Mouse (Mus musculus) NIH3T3 (cell line): ENCODE data around the gene Gm49403.
"Not testable (repeated sequence)": the region's sequence is repeated elsewhere in the genome, so short reads cannot be mapped to it uniquely, and the experiment has no call there.

ENCODE experiments used
- DNase-seq: peaks from one replicate; pipeline ENCODE4 v3.0.0-alpha.2; 2012; ENCODE audit warnings: low read depth

Gm49403 gene

GRCm38 (mm10) chr19:8871267-8872186 is 12.2 kb upstream of the Gm49403 start, which contains the start of gene Ubxn1:
Gene Ubxn1, plus strand, starts transcription at chr19:8871496.
- peak; percentile 99 for DNase-seq

GRCm38 (mm10) chr19:8872266-8872840 is 11.4 kb upstream of the Gm49403 start:
- DNase-seq, result peak; percentile 37

GRCm38 (mm10) chr19:8875031-8875430 is 8.7 kb upstream of the Gm49403 start:
- no peak for DNase-seq

GRCm38 (mm10) chr19:8880311-8881033 is 3.3 kb upstream of the Gm49403 start, which contains the start of gene Uqcc3:
Gene Uqcc3, minus strand, starts transcription at chr19:8880923.
- DNase-seq, result peak; percentile 94

GRCm38 (mm10) chr19:8881034-8881392 is 2.7 kb upstream of the Gm49403 start:
- no peak for DNase-seq

- peak; percentile 33 for DNase-seq
Observed at GRCm38 (mm10) chr19:8886916-8887584, 3.3 kb downstream of the Gm49403 start.

GRCm38 (mm10) chr19:8887585-8888463 is 4.1 kb downstream of the Gm49403 start:
- DNase-seq, result peak; percentile 40

GRCm38 (mm10) chr19:8888511-8889385 is 5.0 kb downstream of the Gm49403 start, which contains the start of the genes 1810009A15Rik and Gm49416:
Gene 1810009A15Rik, plus strand, starts transcription at chr19:8888853.
Gene Gm49416, plus strand, starts transcription at chr19:8888926.
- DNase-seq, result peak; percentile 99

GRCm38 (mm10) chr19:8892829-8893766 is 9.4 kb downstream of the Gm49403 start, which contains the start of gene Ints5:
Gene Ints5, plus strand, starts transcription at chr19:8893005.
- DNase-seq, result peak; percentile 95

GRCm38 (mm10) chr19:8895397-8895960 is 11.7 kb downstream of the Gm49403 start:
- no peak for DNase-seq

GRCm38 (mm10) chr19:8896231-8896630 is 12.5 kb downstream of the Gm49403 start:
- DNase-seq, result not testable (repeated sequence)

- DNase-seq, result peak; percentile 77
Observed at GRCm38 (mm10) chr19:8897211-8897864, 13.6 kb downstream of the Gm49403 start.

- peak; percentile 99 for DNase-seq
Observed at GRCm38 (mm10) chr19:8897865-8898495, 14.2 kb downstream of the Gm49403 start, which contains the start of gene Ganab. Gene Ganab, plus strand, starts transcription at chr19:8898071.

GRCm38 (mm10) chr19:8898576-8898975 is 14.8 kb downstream of the Gm49403 start:
- peak; percentile 66 for DNase-seq

- DNase-seq, result peak; percentile 45
Observed at GRCm38 (mm10) chr19:8899079-8899478, 15.3 kb downstream of the Gm49403 start.

GRCm38 (mm10) chr19:8903412-8903811 is 19.7 kb downstream of the Gm49403 start:
- DNase-seq, result no peak

GRCm38 (mm10) chr19:8908531-8908930 is 24.8 kb downstream of the Gm49403 start:
- DNase-seq, result no peak
